Mouse (Mus musculus): ENCODE results near the gene Otx2.

- TF ChIP-seq CTCF (IDR thresholded peaks at IDR 0.05; ENCODE audit: extremely low read depth, insufficient read depth, insufficient read length, insufficient replicate concordance), result no peak
- TF ChIP-seq POLR2A (IDR thresholded peaks at IDR 0.05; ENCODE audit: low read depth, low read length), result no peak
These were observed 4.8 kb downstream of the Otx2 start for GRCm38 (mm10) chr14:48668761-48669303.
